Mouse (Mus musculus) adrenal gland, adult (tissue): ENCODE results near the gene Usp12.

Experiments used
- DNase-seq, 2 experiments: peaks; one replicate each; pipeline ENCODE4 v3.0.0; 2022 to 2023; ENCODE audit warnings: low spot score in 1 of 2; ENCODE audit not compliant: inconsistent age in 2 of 2

Usp12 gene

DNA sequence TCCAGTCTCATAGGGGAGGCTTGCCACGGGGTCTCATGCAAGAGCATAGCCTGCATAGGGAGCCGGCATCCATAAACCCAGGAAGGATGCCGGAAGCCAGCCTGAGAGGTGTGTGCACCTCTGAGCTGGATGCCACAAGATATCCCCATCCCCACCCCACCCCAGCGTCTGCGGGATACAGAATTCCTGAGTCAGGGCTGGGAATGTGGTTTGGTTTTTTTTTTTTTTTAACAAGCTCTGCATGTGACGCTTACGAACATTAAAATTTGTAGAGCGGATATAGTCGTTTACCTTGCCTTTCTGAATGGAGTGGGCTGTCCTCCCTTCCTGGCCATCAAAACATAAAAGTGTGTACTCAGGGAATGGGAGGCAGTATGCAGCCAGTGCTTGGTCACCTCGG lies 94.7 kb downstream of the Usp12 start:
- no peak for DNase-seq

DNA sequence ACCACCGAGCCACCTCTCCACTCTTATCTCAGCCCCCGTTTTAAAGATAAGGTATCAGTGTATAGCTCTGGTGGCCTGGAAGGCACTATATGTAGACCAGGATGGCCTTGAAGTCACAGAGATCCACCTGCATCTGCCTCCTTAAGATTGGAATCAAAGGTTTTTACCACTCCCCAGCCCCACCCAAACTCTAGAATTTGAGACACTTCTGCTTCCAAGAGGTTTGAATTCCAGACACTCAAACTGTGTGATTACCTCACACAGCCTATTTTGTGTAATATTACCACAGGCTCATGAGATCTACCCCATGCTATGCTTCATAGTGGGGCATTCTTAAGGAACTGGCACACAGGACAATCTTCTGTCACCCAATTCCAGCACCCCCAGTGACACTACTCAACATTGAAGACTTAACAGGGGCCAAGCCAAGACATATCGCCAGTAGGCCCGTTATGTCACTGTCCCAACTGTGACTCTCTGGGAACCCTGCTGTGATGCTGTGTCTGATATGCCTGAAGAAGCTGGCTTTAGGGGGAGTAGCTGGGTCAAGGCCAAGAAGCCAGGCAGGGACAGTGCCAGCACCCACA lies 95.3 kb downstream of the Usp12 start:
- DNase-seq: no peak

DNA sequence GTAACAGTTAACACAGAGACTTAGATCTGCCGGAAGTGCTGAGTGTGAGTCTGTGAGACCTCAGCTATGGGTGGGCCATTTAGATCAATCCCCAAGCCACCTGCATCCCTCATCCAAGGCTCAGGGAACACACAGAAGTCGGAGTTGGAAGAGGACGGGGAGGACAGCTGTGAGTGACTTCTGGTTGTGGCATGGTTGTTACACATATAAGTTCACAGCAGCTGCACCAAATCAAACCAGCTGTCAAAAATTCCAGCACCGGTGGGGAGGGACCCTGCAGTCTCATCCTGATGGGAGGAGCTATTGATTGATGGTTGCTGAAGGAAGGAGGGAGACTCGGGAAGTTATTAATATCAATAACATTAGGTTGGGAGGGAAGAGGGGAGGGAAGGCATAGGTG lies 99.3 kb downstream of the Usp12 start:
- no peak for DNase-seq

DNA sequence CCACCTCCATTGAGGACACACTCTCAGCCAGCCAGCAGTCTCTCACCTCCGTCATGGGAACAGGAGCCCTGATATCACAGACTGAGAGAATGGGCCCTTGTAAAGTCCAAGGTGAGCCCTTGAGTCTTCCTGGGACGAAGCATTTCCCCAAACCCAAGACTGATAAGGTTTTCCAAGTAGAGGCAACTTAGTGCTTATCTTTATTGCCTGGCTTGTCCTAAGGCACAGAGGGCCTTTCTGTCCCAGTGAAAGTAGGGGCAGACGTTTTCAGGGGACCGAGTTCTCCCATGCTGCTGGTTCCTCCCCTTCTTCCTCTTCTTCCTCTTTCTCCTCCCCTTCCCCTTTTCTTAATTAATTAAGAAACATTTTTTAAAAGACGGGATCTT lies 101.8 kb downstream of the Usp12 start:
- no peak for DNase-seq

DNA sequence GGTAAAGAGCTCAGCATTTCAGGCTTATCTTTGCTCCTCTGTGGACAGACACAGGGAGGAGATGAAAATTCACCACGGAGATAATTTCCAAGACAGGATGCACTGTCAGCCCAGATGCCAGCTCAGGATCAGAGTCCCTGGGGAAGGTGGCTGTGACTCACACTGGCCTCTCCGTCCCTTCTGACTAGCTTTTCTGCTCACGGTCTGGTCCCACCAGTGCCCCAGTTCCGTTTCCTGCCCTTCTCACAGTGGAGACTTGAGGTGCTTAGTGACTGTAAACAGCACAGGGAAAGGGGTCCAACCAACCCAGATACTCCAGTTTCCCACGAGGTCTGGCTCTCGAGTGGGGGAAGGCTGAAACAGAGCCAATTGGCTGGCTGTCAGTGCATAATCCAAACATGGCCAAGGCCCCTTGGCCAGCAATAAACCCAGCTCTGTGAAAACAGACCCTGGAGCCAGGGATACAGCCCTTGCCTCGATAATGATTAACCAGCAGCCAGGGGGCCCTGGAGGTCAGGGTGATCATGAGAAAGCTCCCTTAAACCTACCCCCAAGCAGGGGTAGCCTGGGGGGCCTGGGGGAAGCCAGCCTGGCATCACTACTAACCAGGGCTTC lies 102.3 kb downstream of the Usp12 start:
- DNase-seq: peak in 1 of 2 experiments; percentile 62

DNA sequence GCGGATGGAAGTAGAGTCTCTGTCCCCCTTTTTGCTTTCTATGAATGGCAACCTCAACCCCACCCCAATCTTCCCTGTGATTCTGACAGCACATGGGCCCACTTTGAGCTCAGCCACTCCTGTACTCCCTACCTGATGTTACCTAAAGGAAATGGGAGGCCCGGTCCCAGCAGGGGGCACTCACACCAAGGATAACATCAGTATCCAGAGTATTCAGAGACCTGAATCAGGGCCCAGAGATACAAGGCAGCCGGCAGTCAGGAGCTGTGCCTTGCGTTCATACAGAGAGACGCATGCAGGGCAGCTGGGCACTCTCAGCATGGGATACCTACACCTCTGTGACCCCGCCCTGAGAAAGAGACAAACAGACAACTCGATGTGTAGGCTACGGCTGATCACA lies 103.1 kb downstream of the Usp12 start:
- no peak for DNase-seq

DNA sequence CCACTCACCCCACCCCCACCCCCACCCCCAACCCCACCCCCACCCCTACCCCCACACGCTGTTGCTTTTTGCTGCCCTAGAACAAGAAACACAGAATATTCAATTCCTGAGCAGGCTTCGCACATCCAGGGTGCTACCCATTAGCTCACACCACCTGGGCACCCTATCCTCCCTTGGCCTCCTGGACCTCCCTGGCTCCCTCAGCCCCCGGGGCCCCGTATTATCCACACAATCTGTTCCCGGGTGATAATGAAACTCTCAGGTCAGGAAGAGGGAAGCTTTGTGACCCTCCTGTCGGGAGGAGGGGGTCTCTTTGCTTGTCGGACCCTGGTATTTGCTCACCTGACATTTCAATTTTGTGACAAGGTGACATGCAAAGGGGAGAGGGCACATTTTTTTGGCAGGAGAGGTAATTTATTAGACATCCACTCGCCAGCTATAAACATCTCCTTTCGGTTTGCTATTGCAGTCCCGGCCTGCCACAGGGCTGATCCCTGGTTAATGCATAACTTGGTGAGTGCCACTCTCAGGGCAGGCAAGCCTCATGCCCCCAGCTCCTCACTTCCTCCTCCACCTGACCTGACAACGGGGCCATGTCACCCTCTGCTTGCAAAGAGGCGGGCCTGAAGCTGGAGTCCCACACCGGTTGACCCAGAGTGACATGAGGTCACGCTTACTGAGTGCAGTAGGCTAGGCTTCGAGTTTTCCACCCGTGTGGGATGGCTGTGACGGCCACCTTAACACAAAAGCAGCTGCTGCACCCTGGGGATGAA lies 107.1 kb downstream of the Usp12 start:
- no peak for DNase-seq

DNA sequence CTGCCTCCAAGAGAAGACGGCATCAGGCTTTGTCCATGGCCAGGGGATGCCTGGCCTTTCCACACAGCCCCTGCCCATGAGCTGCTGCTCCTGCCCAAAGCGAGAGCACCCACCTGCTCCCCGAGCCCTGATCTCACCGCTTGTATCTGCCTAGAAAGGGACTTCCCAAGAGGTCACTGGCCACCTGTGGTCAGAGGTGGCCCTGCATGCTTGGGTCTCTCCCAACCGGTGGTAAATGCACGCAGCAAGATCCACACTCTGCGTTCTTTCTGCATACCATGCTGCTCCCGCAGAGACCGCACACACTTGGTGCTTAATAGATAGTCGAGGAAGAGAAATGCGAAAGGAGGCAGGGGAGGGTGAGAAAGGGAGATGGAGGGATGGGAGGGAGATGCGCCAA lies 107.9 kb downstream of the Usp12 start:
- DNase-seq: no peak
